Mouse (Mus musculus): ENCODE data around the gene Jmjd4.

DNA sequence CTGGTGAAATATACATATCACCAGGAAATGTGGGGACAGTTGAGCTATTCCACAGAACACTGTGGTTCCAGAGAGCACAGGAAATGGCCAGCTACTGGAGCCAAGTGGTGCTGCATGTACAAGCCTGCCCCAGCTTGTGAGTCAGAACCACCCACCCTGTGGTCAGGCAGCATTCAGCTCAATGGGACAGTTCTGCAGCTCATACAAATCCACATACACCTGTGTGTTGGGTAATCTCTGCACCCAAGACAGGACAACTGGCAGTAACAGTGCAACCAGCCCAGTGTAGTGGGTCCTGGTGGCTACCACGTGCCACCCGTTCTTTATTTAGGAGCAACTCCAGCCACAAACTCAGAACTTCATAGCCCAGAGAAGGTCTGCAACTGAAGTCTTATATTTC lies 27.9 kb upstream of the Jmjd4 start:
- TF ChIP-seq POLR2A (IDR thresholded peaks at IDR 0.05; ENCODE audit: low read depth, low read length) (no peak), CTCF (IDR thresholded peaks at IDR 0.05; ENCODE audit: extremely low read depth, insufficient read length, insufficient replicate concordance, low read depth, low read length) (no peak)
